Mouse (Mus musculus): ENCODE data around the gene Edc3. TPM values are rescaled to one million over a fixed set of nuclear protein-coding genes. Genes with fewer than 3 reads are reported as not detected.

The Edc3 gene
- polyA plus RNA-seq, 1 experiment from 2014 or later: 25.1 TPM

- no peak for DNase-seq (ENCODE audit: low spot score)
- no peak overlapping the region for H3K27ac ChIP-seq (ENCODE audit: low read depth, low read length)
- no peaks in the 10 kb centered on the region for H3K36me3 ChIP-seq (ENCODE audit: control insufficient read depth, insufficient read depth, low read length)
- ATAC-seq (replicated peaks; ENCODE audit: low FRiP score): no peak
- no peaks in the 10 kb centered on the region for H3K27me3 ChIP-seq (ENCODE audit: control insufficient read depth, insufficient read depth, low read length)
- 63% methylated on average over 1 of the region's 1 CpGs for WGBS
- H3K4me1 ChIP-seq (replicated peaks; ENCODE audit: control insufficient read depth, insufficient read depth, low read length): no peaks in the 10 kb centered on the region
- H3K9me3 ChIP-seq (ENCODE audit: control insufficient read depth, low read length): no peaks in the 10 kb centered on the region
- H3K9ac ChIP-seq (ENCODE audit: low read length): no peak overlapping the region
- H3K4me3 ChIP-seq (ENCODE audit: low read depth, low read length): no peak overlapping the region
- H3K4me2 ChIP-seq (ENCODE audit: low read depth, low read length, severe bottlenecking): no peak overlapping the region
Observed at GRCm38 (mm10) chr9:57668277-57668676, 40.1 kb upstream of the Edc3 start.

- H3K9ac ChIP-seq (ENCODE audit: low read length): no peak overlapping the region
- H3K4me3 ChIP-seq (ENCODE audit: low read depth, low read length): no peak overlapping the region
- no peaks in the 10 kb centered on the region for H3K4me1 ChIP-seq (replicated peaks; ENCODE audit: control insufficient read depth, insufficient read depth, low read length)
- WGBS: 76% methylated on average over 3 of the region's 3 CpGs
- H3K9me3 ChIP-seq (ENCODE audit: control insufficient read depth, low read length): no peaks in the 10 kb centered on the region
- H3K27ac ChIP-seq (ENCODE audit: low read depth, low read length): no peak overlapping the region
- H3K27me3 ChIP-seq (ENCODE audit: control insufficient read depth, insufficient read depth, low read length): no peaks in the 10 kb centered on the region
- ATAC-seq (replicated peaks; ENCODE audit: low FRiP score) (no peak), DNase-seq (ENCODE audit: low spot score) (no peak)
- no peak overlapping the region for H3K4me2 ChIP-seq (ENCODE audit: low read depth, low read length, severe bottlenecking)
- no peaks in the 10 kb centered on the region for H3K36me3 ChIP-seq (ENCODE audit: control insufficient read depth, insufficient read depth, low read length)
Observed at GRCm38 (mm10) chr9:57669566-57669965, 38.8 kb upstream of the Edc3 start.

GRCm38 (mm10) chr9:57671037-57671436, 37.3 kb upstream of the Edc3 start:
- no peaks in the 10 kb centered on the region for H3K9me3 ChIP-seq (ENCODE audit: control insufficient read depth, low read length)
- H3K27ac ChIP-seq (ENCODE audit: low read depth, low read length): no peak overlapping the region
- no peaks in the 10 kb centered on the region for H3K36me3 ChIP-seq (ENCODE audit: control insufficient read depth, insufficient read depth, low read length)
- 89% methylated on average over 4 of the region's 4 CpGs for WGBS
- DNase-seq (ENCODE audit: low spot score) (no peak), ATAC-seq (replicated peaks; ENCODE audit: low FRiP score) (no peak)
- no peak overlapping the region for H3K4me2 ChIP-seq (ENCODE audit: low read depth, low read length, severe bottlenecking)
- no peak overlapping the region for H3K4me3 ChIP-seq (ENCODE audit: low read depth, low read length)
- no peak overlapping the region for H3K9ac ChIP-seq (ENCODE audit: low read length)
- no peaks in the 10 kb centered on the region for H3K4me1 ChIP-seq (replicated peaks; ENCODE audit: control insufficient read depth, insufficient read depth, low read length)
- no peaks in the 10 kb centered on the region for H3K27me3 ChIP-seq (ENCODE audit: control insufficient read depth, insufficient read depth, low read length)

- Histone ChIP-seq H3K9ac (ENCODE audit: low read length) (no peak overlapping the region), H3K4me2 (ENCODE audit: low read depth, low read length, severe bottlenecking) (no peak overlapping the region), H3K4me1 (replicated peaks; ENCODE audit: control insufficient read depth, insufficient read depth, low read length) (no peaks in the 10 kb centered on the region), H3K9me3 (ENCODE audit: control insufficient read depth, low read length) (no peaks in the 10 kb centered on the region), H3K36me3 (ENCODE audit: control insufficient read depth, insufficient read depth, low read length) (no peaks in the 10 kb centered on the region), H3K4me3 (ENCODE audit: low read depth, low read length) (no peak overlapping the region), H3K27ac (ENCODE audit: low read depth, low read length) (no peak overlapping the region), H3K27me3 (ENCODE audit: control insufficient read depth, insufficient read depth, low read length) (no peaks in the 10 kb centered on the region)
- no peak for ATAC-seq (replicated peaks; ENCODE audit: low FRiP score)
- 87% methylated on average over 5 of the region's 5 CpGs for WGBS
- DNase-seq (ENCODE audit: low spot score): no peak
Observed at GRCm38 (mm10) chr9:57671500-57671899, 36.8 kb upstream of the Edc3 start.

- no peaks in the 10 kb centered on the region for H3K36me3 ChIP-seq (ENCODE audit: control insufficient read depth, insufficient read depth, low read length)
- no peaks in the 10 kb centered on the region for H3K27me3 ChIP-seq (ENCODE audit: control insufficient read depth, insufficient read depth, low read length)
- H3K4me1 ChIP-seq (replicated peaks; ENCODE audit: control insufficient read depth, insufficient read depth, low read length): no peaks in the 10 kb centered on the region
- H3K4me3 ChIP-seq (ENCODE audit: low read depth, low read length): no peak overlapping the region
- H3K27ac ChIP-seq (ENCODE audit: low read depth, low read length): no peak overlapping the region
- WGBS: 83% methylated on average over 10 of the region's 10 CpGs
- ATAC-seq (replicated peaks; ENCODE audit: low FRiP score): no peak
- H3K9me3 ChIP-seq (ENCODE audit: control insufficient read depth, low read length): no peaks in the 10 kb centered on the region
- no peak for DNase-seq (ENCODE audit: low spot score)
- no peak overlapping the region for H3K9ac ChIP-seq (ENCODE audit: low read length)
- no peak overlapping the region for H3K4me2 ChIP-seq (ENCODE audit: low read depth, low read length, severe bottlenecking)
Observed at GRCm38 (mm10) chr9:57681411-57681810, 26.9 kb upstream of the Edc3 start.

- Histone ChIP-seq H3K4me1 (replicated peaks; ENCODE audit: control insufficient read depth, insufficient read depth, low read length) (no peaks in the 10 kb centered on the region), H3K4me3 (ENCODE audit: low read depth, low read length) (no peak within 1 kb of the TSS), H3K36me3 (ENCODE audit: control insufficient read depth, insufficient read depth, low read length) (no peaks in the 10 kb centered on the region), H3K9me3 (ENCODE audit: control insufficient read depth, low read length) (no peaks in the 10 kb centered on the region), H3K27me3 (ENCODE audit: control insufficient read depth, insufficient read depth, low read length) (no peaks in the 10 kb centered on the region), H3K9ac (ENCODE audit: low read length) (no peak within 1 kb of the TSS), H3K4me2 (ENCODE audit: low read depth, low read length, severe bottlenecking) (no peak within 1 kb of the TSS), H3K27ac (ENCODE audit: low read depth, low read length) (no peak within 1 kb of the TSS)
- WGBS: 76% methylated on average over 5 of the region's 5 CpGs
- DNase-seq (ENCODE audit: low spot score) (no peak), ATAC-seq (replicated peaks; ENCODE audit: low FRiP score) (no peak)
Observed at GRCm38 (mm10) chr9:57683520-57683919, 24.8 kb upstream of the Edc3 start, which contains the start of gene Cyp1a2. Cyp1a2 (minus strand) TSS chr9:57683703.

GRCm38 (mm10) chr9:57686011-57686410, 22.3 kb upstream of the Edc3 start:
- 91% methylated on average over 5 of the region's 5 CpGs for WGBS
- Histone ChIP-seq H3K4me3 (ENCODE audit: low read depth, low read length) (no peak overlapping the region), H3K4me1 (replicated peaks; ENCODE audit: control insufficient read depth, insufficient read depth, low read length) (no peaks in the 10 kb centered on the region), H3K36me3 (ENCODE audit: control insufficient read depth, insufficient read depth, low read length) (no peaks in the 10 kb centered on the region), H3K9me3 (ENCODE audit: control insufficient read depth, low read length) (no peaks in the 10 kb centered on the region), H3K9ac (ENCODE audit: low read length) (no peak overlapping the region), H3K27me3 (ENCODE audit: control insufficient read depth, insufficient read depth, low read length) (no peaks in the 10 kb centered on the region), H3K4me2 (ENCODE audit: low read depth, low read length, severe bottlenecking) (no peak overlapping the region), H3K27ac (ENCODE audit: low read depth, low read length) (no peak overlapping the region)
- no peak for DNase-seq (ENCODE audit: low spot score)
- ATAC-seq (replicated peaks; ENCODE audit: low FRiP score): no peak

GRCm38 (mm10) chr9:57687751-57688150, 20.6 kb upstream of the Edc3 start, which contains the start of gene Cyp1a1:
Cyp1a1 (plus strand) TSS chr9:57687928.
- Histone ChIP-seq H3K4me3 (ENCODE audit: low read depth, low read length) (no peak within 1 kb of the TSS), H3K27ac (ENCODE audit: low read depth, low read length) (no peak within 1 kb of the TSS), H3K4me1 (replicated peaks; ENCODE audit: control insufficient read depth, insufficient read depth, low read length) (no peaks in the 10 kb centered on the region), H3K27me3 (ENCODE audit: control insufficient read depth, insufficient read depth, low read length) (no peaks in the 10 kb centered on the region), H3K9ac (ENCODE audit: low read length) (no peak within 1 kb of the TSS), H3K9me3 (ENCODE audit: control insufficient read depth, low read length) (no peaks in the 10 kb centered on the region), H3K4me2 (ENCODE audit: low read depth, low read length, severe bottlenecking) (no peak within 1 kb of the TSS), H3K36me3 (ENCODE audit: control insufficient read depth, insufficient read depth, low read length) (no peaks in the 10 kb centered on the region)
- DNase-seq (ENCODE audit: low spot score) (no peak), ATAC-seq (replicated peaks; ENCODE audit: low FRiP score) (no peak)
- WGBS: 92% methylated on average over 2 of the region's 2 CpGs

GRCm38 (mm10) chr9:57688158-57688557, 20.2 kb upstream of the Edc3 start:
- ATAC-seq (replicated peaks; ENCODE audit: low FRiP score): no peak
- Histone ChIP-seq H3K4me2 (ENCODE audit: low read depth, low read length, severe bottlenecking) (no peak overlapping the region), H3K4me1 (replicated peaks; ENCODE audit: control insufficient read depth, insufficient read depth, low read length) (no peaks in the 10 kb centered on the region), H3K36me3 (ENCODE audit: control insufficient read depth, insufficient read depth, low read length) (no peaks in the 10 kb centered on the region), H3K27me3 (ENCODE audit: control insufficient read depth, insufficient read depth, low read length) (no peaks in the 10 kb centered on the region), H3K27ac (ENCODE audit: low read depth, low read length) (no peak overlapping the region), H3K4me3 (ENCODE audit: low read depth, low read length) (no peak overlapping the region), H3K9ac (ENCODE audit: low read length) (no peak overlapping the region), H3K9me3 (ENCODE audit: control insufficient read depth, low read length) (no peaks in the 10 kb centered on the region)
- WGBS: 58% methylated on average over 2 of the region's 2 CpGs
- no peak for DNase-seq (ENCODE audit: low spot score)

Measured in forebrain, embryonic 11.5 days (tissue).